Mouse (Mus musculus): ENCODE measurements around the gene Ccdc146. TPM values are rescaled to one million over a fixed set of nuclear protein-coding genes. Genes with fewer than 3 reads are reported as not detected.
"Not testable (repeated sequence)": the region's sequence is repeated elsewhere in the genome, so short reads cannot be mapped to it uniquely, and the experiment has no call there.

Gene Ccdc146
- total RNA-seq, 1 experiment from 2014 or later, result 17.1 TPM

DNA sequence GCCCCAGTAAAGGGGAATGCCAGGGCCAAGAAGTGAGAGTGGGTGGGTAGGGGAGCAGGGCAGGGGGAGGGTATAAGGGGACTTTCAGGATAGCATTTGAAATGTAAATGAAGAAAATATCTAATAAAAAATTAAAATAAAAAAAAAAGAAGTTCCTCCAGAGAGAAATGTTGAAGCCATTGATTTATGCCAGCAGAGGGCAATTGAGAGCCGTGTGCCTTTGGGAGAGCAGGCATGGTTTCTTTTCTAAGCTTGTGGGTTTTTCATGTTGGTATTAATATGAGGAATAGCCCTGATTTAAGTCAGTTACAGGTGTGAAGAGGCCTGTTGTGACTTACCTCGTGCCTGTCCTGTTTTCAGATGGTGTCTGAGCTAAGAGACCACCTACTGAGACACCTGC, 146.8 kb downstream of the Ccdc146 start:
- not testable (repeated sequence) for ATAC-seq (ENCODE audit: extremely low read depth, insufficient number of reproducible peaks, low FRiP score, poor library complexity, severe bottlenecking)

DNA sequence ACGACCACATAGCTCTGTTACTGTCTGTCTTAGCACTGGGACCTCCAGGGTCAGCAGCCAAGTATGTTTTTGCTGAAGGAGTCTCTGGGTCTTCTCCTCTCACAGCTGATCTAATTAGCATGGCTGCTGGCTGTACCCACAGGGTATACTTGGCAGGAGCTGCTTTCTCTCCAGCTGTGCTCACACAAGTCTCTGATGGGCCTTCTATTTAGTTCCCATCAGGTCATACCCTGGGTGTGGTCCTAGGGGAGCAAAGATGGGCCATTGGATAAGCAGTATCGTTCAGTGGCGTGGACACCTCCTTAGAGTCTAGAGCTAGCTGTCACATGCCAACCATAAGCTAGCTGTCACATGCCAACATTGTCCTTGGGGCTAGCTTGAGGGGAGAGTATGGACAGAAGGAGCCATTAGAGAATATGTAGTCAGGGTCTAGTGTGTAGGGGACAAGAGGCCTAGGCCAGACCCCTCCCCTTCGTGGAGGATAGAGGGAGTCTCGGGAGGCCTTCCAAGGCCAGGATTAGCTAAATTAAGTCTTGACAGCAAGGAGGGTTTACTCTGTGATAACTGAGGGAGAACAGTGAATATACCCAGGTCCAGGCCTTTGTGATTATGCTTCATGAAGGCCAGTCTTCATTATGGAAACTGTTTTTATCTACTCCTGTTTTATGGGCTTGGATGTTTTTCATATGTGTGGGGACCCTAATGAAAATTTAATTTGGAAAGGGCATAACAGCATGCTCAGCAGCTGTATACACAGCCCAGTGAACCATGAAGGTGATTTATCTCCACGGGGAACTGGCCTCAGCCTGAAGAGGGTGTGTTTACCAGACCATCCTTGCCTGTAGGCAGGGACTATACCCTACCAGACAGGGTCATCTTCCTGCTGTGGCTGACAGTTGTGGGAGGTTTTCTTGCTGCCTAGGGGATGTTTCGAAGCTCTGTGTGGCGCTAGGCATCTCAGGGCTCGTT, 152.8 kb downstream of the Ccdc146 start:
- ATAC-seq (ENCODE audit: extremely low read depth, insufficient number of reproducible peaks, low FRiP score, poor library complexity, severe bottlenecking), result no peak

DNA sequence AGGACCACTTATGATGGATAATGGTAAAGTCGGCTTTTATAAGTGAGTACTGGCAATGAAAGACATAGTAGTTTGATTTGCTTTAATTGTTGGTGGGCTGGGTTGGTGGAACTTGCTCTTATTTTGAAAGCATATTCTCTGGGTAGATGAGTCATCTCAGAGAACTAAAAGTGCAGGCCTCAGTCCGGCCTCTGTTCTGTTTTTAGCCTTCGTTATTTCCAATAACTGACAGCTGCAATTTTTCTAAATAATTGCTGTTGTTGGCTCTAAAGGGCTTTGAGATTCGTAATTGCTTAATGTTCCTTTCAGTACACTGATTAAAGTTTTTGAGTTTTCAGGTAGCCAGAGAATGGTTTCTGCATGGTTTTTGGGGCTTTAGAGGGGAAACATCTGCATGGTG, 153.7 kb downstream of the Ccdc146 start:
- ATAC-seq (ENCODE audit: extremely low read depth, insufficient number of reproducible peaks, low FRiP score, poor library complexity, severe bottlenecking), result no peak

- no peak for ATAC-seq (ENCODE audit: extremely low read depth, insufficient number of reproducible peaks, low FRiP score, poor library complexity, severe bottlenecking)
Measured at GRCm38 (mm10) chr5:21269446-21269845, 155.0 kb downstream of the Ccdc146 start.

DNA sequence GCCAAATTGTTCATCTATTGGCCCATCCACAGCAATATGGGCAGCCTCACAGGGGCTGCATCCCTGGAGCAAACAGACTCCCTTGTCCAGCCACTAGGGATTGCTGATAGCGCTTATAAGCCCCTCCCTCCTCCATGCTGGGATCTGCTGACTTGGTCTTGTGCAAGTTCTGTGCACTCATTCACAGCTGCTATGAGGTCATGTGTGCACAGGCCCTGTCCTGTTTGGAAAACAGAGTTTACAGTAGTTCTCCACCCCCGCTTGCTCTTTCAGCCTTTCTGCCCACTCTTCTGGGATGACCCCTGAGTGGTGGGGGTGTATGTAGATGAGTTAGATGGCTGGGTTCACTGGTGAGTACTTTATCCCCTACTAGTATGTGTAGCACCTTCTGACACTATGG, 157.4 kb downstream of the Ccdc146 start:
- ATAC-seq (ENCODE audit: extremely low read depth, insufficient number of reproducible peaks, low FRiP score, poor library complexity, severe bottlenecking), result no peak

- peak; percentile 64; the same call in 1 of the 2 replicates for ATAC-seq (ENCODE audit: extremely low read depth, insufficient number of reproducible peaks, low FRiP score, poor library complexity, severe bottlenecking)
Measured at GRCm38 (mm10) chr5:21265049-21265448, 159.4 kb downstream of the Ccdc146 start.

- no peak for ATAC-seq (ENCODE audit: extremely low read depth, insufficient number of reproducible peaks, low FRiP score, poor library complexity, severe bottlenecking)
Measured at GRCm38 (mm10) chr5:21264352-21265021, 160.0 kb downstream of the Ccdc146 start.

- ATAC-seq (ENCODE audit: extremely low read depth, insufficient number of reproducible peaks, low FRiP score, poor library complexity, severe bottlenecking), result no peak
Measured at GRCm38 (mm10) chr5:21263202-21264055, 161.0 kb downstream of the Ccdc146 start.

DNA sequence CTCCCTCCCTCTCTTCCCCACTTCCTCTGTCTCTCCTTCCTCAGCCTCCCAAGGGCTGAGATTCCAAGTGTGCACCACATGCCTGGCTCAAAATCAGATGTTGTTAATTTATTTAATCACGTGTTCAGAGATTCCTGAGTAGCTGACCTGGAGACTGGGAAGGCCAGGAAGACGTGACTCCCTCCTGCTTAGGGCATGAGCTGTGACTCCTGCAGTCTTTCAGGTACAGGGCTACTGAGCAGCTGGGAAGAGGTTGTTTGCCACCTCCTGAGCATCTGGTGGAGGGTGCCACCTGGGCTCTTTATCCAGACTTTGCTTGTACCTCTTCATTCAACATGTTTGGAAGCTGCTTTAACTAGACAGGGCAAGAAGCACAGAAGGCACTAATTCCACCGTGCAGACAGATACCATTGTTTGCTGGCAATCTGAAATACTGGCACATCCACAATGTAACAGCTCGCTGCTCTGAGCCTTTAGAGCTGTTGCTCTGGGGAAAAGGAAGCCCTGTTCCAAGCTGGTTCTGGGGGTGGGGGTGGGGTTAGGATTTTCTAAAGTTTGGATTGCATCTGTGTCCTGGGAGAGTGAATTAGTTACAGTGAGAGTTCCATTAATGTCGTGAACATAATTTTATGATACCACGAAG, 163.2 kb downstream of the Ccdc146 start:
- ATAC-seq (ENCODE audit: extremely low read depth, insufficient number of reproducible peaks, low FRiP score, poor library complexity, severe bottlenecking), result no peak

DNA sequence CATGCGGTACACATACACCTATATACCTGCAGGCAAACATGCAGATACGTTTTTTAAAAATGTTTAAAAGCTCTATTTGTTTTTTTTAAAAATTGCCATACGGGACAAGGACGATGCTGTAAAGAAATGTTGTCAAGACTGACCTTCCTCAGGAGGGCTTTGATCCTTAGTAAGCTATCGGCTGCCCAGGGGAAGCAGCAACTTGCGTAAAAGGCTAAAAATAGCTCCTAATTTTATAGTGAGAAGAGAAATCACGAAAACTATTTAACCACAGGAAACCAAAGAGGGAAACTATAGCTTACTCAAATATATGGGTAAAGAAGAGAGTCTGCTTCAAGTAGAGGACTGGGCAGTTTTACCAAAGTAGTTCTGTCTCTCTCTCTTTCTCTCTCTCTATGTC, 163.7 kb downstream of the Ccdc146 start:
- ATAC-seq (ENCODE audit: extremely low read depth, insufficient number of reproducible peaks, low FRiP score, poor library complexity, severe bottlenecking), result no peak

DNA sequence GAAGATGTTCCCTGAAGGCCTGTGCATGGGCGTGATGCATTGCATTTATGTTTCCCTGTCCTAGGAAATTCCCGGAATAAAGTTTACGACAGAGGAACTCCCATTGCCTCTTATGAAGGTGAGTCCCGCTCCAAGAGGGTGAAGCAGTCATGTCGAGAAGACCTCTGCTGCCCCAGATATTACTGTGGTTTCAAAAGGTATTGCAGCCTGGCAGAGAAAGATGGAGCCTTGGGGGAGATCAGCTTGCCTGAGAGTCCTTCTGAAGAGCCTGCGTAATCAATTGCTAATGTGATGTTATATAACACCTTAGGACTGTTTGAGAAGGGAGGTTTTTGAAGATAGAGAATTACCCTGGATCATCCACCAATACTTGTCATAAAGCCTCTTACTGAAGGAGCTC, 166.7 kb downstream of the Ccdc146 start:
- peak; percentile 28; the same call in 1 of the 2 replicates for ATAC-seq (ENCODE audit: extremely low read depth, insufficient number of reproducible peaks, low FRiP score, poor library complexity, severe bottlenecking)

DNA sequence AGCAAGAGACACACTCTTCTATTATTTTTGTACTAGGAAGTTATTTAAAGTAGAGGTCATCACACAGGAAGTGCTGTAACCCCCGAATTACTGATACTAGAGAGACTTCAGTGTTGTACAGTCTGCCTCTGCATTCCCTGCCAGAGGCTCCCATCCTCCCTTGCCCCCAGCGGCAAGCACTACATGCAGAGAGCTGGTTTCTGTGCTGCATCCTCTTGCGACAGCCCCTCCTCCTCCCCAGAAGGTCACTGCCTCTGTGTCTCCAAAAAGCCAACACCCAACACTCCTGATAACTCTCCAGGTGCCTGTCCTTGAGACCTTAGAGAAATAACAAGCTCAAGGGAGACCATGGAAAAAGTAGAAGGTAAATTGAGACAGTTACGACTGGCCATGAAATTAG, 167.4 kb downstream of the Ccdc146 start:
- no peak for ATAC-seq (ENCODE audit: extremely low read depth, insufficient number of reproducible peaks, low FRiP score, poor library complexity, severe bottlenecking)

GRCm38 (mm10) chr5:21255551-21256132, 168.8 kb downstream of the Ccdc146 start:
- ATAC-seq (ENCODE audit: extremely low read depth, insufficient number of reproducible peaks, low FRiP score, poor library complexity, severe bottlenecking), result peak; percentile 59

DNA sequence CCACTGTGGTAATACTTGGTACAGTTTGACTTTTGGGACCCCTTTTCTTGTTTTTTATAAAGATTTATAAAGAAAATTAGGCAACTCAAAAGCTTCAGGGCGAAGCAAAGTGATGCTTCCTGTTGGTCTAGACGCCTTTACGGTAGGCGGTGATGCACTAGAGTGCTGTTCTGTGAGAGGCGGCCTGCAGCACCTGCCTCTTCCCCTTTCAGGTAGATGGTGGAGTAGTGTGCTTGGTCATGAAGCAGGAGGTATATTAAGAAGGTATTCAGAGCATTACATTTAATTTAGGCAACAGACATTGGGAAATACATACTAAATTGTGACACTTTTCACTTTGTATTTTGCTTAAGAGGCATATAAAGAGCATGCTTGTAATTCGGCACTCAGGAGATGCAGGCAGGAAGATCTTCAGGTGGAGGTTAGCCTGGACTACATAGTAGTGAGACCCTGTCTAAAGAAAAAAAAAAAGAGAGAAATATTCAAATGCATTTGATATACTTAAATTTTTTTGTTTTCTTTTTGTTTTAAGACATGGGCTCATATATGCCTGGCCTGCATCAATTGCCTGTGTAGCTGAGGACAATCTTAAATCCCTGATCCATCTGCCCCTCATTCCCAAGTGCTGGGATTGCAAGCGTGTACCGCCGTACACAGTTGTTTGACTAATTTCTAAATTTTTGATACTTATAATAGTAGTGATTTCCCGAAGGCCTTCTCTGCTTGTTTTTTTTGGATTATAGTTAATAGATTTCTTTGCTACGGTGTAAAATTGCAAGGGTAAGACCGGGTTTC, 169.5 kb downstream of the Ccdc146 start:
- ATAC-seq (ENCODE audit: extremely low read depth, insufficient number of reproducible peaks, low FRiP score, poor library complexity, severe bottlenecking), result peak; percentile 83

DNA sequence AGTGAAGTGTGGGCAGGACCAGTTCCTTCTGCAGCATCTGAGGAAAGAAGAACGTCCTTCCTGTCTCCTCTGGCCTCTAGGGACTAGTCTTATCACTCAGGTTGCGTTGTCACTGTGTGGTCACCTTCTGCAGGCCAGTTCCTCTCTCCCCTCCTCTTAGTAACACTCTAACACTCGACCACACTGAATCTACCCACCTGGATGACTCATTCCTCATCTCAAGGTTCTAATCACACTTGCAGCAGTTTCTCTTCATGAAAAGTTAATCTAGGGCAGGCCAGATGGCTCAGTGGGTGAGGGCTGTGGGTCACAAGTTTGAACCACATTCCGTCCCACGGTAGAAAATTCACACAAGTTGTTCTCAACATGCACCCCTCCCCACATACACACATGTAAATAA, 175.6 kb downstream of the Ccdc146 start:
- 0 out of 2 replicates have a peak, but pooled peaks have one; percentile 36 for ATAC-seq (ENCODE audit: extremely low read depth, insufficient number of reproducible peaks, low FRiP score, poor library complexity, severe bottlenecking)

- ATAC-seq (ENCODE audit: extremely low read depth, insufficient number of reproducible peaks, low FRiP score, poor library complexity, severe bottlenecking), result no peak
Measured at GRCm38 (mm10) chr5:21247916-21248315, 176.6 kb downstream of the Ccdc146 start.

DNA sequence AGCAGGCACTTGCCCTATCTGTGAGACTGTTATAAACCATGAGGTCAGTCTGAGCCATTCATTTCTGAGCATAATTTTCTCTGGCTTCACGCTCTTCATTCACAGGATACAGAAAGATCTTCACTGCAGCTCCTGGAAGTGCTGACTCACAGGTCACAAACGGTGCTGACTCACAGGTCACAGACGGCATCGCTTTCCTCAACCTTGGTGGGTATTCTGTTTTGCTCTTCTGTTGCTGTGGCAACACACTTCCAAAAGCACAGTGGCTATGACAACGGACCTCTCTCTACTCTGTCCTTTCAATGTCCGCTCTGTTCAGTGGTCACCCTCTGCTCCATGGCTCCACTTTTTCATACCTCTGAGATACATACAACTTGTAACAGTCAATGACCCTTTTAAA, 177.7 kb downstream of the Ccdc146 start:
- ATAC-seq (ENCODE audit: extremely low read depth, insufficient number of reproducible peaks, low FRiP score, poor library complexity, severe bottlenecking), result no peak

DNA sequence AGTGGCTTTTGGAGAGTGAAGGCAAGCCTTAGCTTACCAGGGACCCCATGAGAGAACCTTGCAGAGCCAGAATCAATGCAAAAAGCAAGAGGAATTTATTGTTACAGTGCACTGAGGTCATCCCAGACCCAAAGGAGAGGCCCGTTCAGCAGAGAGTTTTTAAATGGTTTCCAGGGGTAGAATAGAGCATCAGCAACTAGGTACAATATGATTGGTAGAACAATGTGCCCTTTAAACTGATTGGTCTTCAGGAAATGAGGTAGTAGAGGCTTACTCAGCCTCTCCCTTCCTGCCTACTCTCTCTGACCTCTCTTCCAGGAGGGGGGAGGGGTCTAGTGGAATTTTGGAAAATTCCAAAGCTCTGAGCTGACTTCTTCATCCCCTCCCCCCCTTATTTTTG, 179.2 kb downstream of the Ccdc146 start:
- no peak for ATAC-seq (ENCODE audit: extremely low read depth, insufficient number of reproducible peaks, low FRiP score, poor library complexity, severe bottlenecking)
